Mouse (Mus musculus): ENCODE measurements around the gene Zfp992. TPM values are rescaled to one million over a fixed set of nuclear protein-coding genes. Genes with fewer than 3 reads are reported as not detected.
"Not testable (repeated sequence)": the region's sequence is repeated elsewhere in the genome, so short reads cannot be mapped to it uniquely, and the experiment has no call there.

The Zfp992 gene
- polyA plus RNA-seq, 1 experiment, result 1.0 TPM

- H3K4me2 ChIP-seq (ENCODE audit: low read depth); H3K79me2 ChIP-seq (ENCODE audit: control insufficient read depth, insufficient read depth); H3ac ChIP-seq (ENCODE audit: control insufficient read depth, insufficient read length); H3K4me3 ChIP-seq; H3K27me3 ChIP-seq (ENCODE audit: control insufficient read depth, insufficient read depth, insufficient read length); H3K36me3 ChIP-seq (ENCODE audit: control insufficient read depth, insufficient read depth): not testable (repeated sequence)
Measured at GRCm38 (mm10) chr4:146489196-146489595, 40.4 kb downstream of the Zfp992 start.

- H3K79me2 ChIP-seq (ENCODE audit: control insufficient read depth, insufficient read depth); H3K4me3 ChIP-seq; H3K36me3 ChIP-seq (ENCODE audit: control insufficient read depth, insufficient read depth); H3ac ChIP-seq (ENCODE audit: control insufficient read depth, insufficient read length); H3K4me2 ChIP-seq (ENCODE audit: low read depth); H3K27me3 ChIP-seq (ENCODE audit: control insufficient read depth, insufficient read depth, insufficient read length): not testable (repeated sequence)
Measured at GRCm38 (mm10) chr4:146491993-146492392, 43.2 kb downstream of the Zfp992 start.

DNA sequence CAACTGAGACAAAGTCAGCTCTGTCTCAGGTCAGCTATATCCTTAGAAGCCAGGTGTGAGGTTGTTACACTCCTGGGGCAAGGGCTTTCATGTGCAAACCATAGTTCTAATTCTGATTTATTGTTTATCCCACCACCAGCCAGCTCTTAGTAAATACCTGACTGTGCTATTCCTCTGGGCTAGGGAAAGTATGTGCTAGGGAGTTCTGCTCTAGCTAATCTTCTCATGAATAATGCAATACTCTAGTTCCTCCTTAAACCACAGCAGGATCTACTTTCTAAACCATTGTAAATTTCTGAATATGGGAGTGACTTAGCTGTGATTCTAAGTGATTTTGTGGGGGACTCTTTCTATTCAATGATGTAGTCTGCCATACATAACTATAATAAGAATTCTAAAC, 43.6 kb downstream of the Zfp992 start:
- Histone ChIP-seq H3K4me3 (no peak overlapping the region), H3K36me3 (ENCODE audit: control insufficient read depth, insufficient read depth) (no peaks in the 10 kb centered on the region), H3K27me3 (ENCODE audit: control insufficient read depth, insufficient read depth, insufficient read length) (no peaks in the 10 kb centered on the region), H3K4me2 (ENCODE audit: low read depth) (no peak overlapping the region), H3ac (ENCODE audit: control insufficient read depth, insufficient read length) (no peak overlapping the region), H3K79me2 (ENCODE audit: control insufficient read depth, insufficient read depth) (no peaks in the 10 kb centered on the region)
- TF ChIP-seq MYOG (IDR thresholded peaks at IDR 0.05; ENCODE audit: control insufficient read depth in 1 of 3, insufficient read depth in 1 of 3, insufficient read length in 2 of 3, low read depth in 2 of 3) (no peak), POLR2AphosphoS2 (IDR thresholded peaks at IDR 0.05; ENCODE audit: insufficient read length, low read depth) (no peak), E2F4 (IDR thresholded peaks at IDR 0.05; ENCODE audit: insufficient read depth) (no peak), MYOD1 (IDR thresholded peaks at IDR 0.05; ENCODE audit: control insufficient read depth in 1 of 3, insufficient read length in 2 of 3, low read depth in 2 of 3) (no peak), MAX (IDR thresholded peaks at IDR 0.05; ENCODE audit: low read depth) (no peak), TCF3 (IDR thresholded peaks at IDR 0.05; ENCODE audit: insufficient read length, low read depth) (no peak), REST (IDR thresholded peaks at IDR 0.05; ENCODE audit: insufficient read depth, insufficient read length) (no peak), USF1 (IDR thresholded peaks at IDR 0.05; ENCODE audit: low read depth) (no peak), SRF (IDR thresholded peaks at IDR 0.05; ENCODE audit: control insufficient read depth, insufficient read length, low read depth) (no peak), POLR2A (IDR thresholded peaks at IDR 0.05; ENCODE audit: insufficient read length, low read depth) (no peak), CEBPB (IDR thresholded peaks at IDR 0.05; ENCODE audit: insufficient read depth, poor library complexity, severe bottlenecking) (no peak), TCF12 (IDR thresholded peaks at IDR 0.05; ENCODE audit: insufficient read depth, poor library complexity, severe bottlenecking) (no peak)

- H3K79me2 ChIP-seq (ENCODE audit: control insufficient read depth, insufficient read depth), result no peaks in the 10 kb centered on the region
- H3K36me3 ChIP-seq (ENCODE audit: control insufficient read depth, insufficient read depth), result no peaks in the 10 kb centered on the region
- TF ChIP-seq POLR2A (IDR thresholded peaks at IDR 0.05; ENCODE audit: insufficient read length, low read depth) (no peak), CEBPB (IDR thresholded peaks at IDR 0.05; ENCODE audit: insufficient read depth, poor library complexity, severe bottlenecking) (no peak), POLR2AphosphoS2 (IDR thresholded peaks at IDR 0.05; ENCODE audit: insufficient read length, low read depth) (no peak), SRF (IDR thresholded peaks at IDR 0.05; ENCODE audit: control insufficient read depth, insufficient read length, low read depth) (no peak), REST (IDR thresholded peaks at IDR 0.05; ENCODE audit: insufficient read depth, insufficient read length) (no peak), MYOG (IDR thresholded peaks at IDR 0.05; ENCODE audit: control insufficient read depth in 1 of 3, insufficient read depth in 1 of 3, insufficient read length in 2 of 3, low read depth in 2 of 3) (no peak), MYOD1 (IDR thresholded peaks at IDR 0.05; ENCODE audit: control insufficient read depth in 1 of 3, insufficient read length in 2 of 3, low read depth in 2 of 3) (no peak)
- H3K27me3 ChIP-seq (ENCODE audit: control insufficient read depth, insufficient read depth, insufficient read length), result no peaks in the 10 kb centered on the region
- H3K4me2 ChIP-seq (ENCODE audit: low read depth), result no peak overlapping the region
- H3ac ChIP-seq (ENCODE audit: control insufficient read depth, insufficient read length), result no peak overlapping the region
- no peak overlapping the region for H3K4me3 ChIP-seq
Measured at GRCm38 (mm10) chr4:146492851-146493250, 44.0 kb downstream of the Zfp992 start.

- not testable (repeated sequence) for H3K4me2 ChIP-seq (ENCODE audit: low read depth); H3K27me3 ChIP-seq (ENCODE audit: control insufficient read depth, insufficient read depth, insufficient read length); H3K79me2 ChIP-seq (ENCODE audit: control insufficient read depth, insufficient read depth); H3K36me3 ChIP-seq (ENCODE audit: control insufficient read depth, insufficient read depth); H3ac ChIP-seq (ENCODE audit: control insufficient read depth, insufficient read length); H3K4me3 ChIP-seq
Measured at GRCm38 (mm10) chr4:146493319-146493907, 44.6 kb downstream of the Zfp992 start.

DNA sequence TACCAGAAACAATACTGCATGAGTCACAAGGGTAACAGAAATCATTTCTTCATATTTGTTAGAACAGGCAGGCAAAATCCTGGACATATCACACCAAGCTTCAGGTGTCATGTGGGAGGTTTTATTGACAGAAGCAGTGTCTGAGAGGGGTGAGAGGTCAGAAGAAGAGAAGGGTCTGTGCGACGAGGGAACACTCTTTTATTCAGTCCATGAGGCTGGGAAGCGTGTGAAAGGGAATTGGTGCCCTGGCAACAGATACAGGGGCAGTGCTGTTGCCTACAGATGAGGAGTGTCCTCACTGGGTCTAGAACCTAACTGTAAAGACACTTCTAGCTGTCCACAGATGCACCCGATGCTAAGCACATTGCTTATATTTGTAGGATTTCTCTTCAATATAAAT, 46.2 kb downstream of the Zfp992 start:
- H3K27me3 ChIP-seq (ENCODE audit: control insufficient read depth, insufficient read depth, insufficient read length), result no peaks in the 10 kb centered on the region
- no peak overlapping the region for H3K4me3 ChIP-seq
- H3K4me2 ChIP-seq (ENCODE audit: low read depth), result no peak overlapping the region
- H3K36me3 ChIP-seq (ENCODE audit: control insufficient read depth, insufficient read depth), result no peaks in the 10 kb centered on the region
- H3K79me2 ChIP-seq (ENCODE audit: control insufficient read depth, insufficient read depth), result no peaks in the 10 kb centered on the region
- no peak overlapping the region for H3ac ChIP-seq (ENCODE audit: control insufficient read depth, insufficient read length)
- TF ChIP-seq SRF (IDR thresholded peaks at IDR 0.05; ENCODE audit: control insufficient read depth, insufficient read length, low read depth), result no peak
- no peak for TF ChIP-seq MYOD1 (IDR thresholded peaks at IDR 0.05; ENCODE audit: control insufficient read depth in 1 of 3, insufficient read length in 2 of 3, low read depth in 2 of 3)
- TF ChIP-seq USF1 (IDR thresholded peaks at IDR 0.05; ENCODE audit: low read depth), result no peak
- no peak for TF ChIP-seq E2F4 (IDR thresholded peaks at IDR 0.05; ENCODE audit: insufficient read depth)
- TF ChIP-seq REST (IDR thresholded peaks at IDR 0.05; ENCODE audit: insufficient read depth, insufficient read length), result no peak
- TF ChIP-seq TCF12 (IDR thresholded peaks at IDR 0.05; ENCODE audit: insufficient read depth, poor library complexity, severe bottlenecking), result no peak
- no peak for TF ChIP-seq MYOG (IDR thresholded peaks at IDR 0.05; ENCODE audit: control insufficient read depth in 1 of 3, insufficient read depth in 1 of 3, insufficient read length in 2 of 3, low read depth in 2 of 3)
- no peak for TF ChIP-seq TCF3 (IDR thresholded peaks at IDR 0.05; ENCODE audit: insufficient read length, low read depth)
- no peak for TF ChIP-seq POLR2A (IDR thresholded peaks at IDR 0.05; ENCODE audit: insufficient read length, low read depth)
- no peak for TF ChIP-seq CEBPB (IDR thresholded peaks at IDR 0.05; ENCODE audit: insufficient read depth, poor library complexity, severe bottlenecking)
- TF ChIP-seq POLR2AphosphoS2 (IDR thresholded peaks at IDR 0.05; ENCODE audit: insufficient read length, low read depth), result no peak
- no peak for TF ChIP-seq MAX (IDR thresholded peaks at IDR 0.05; ENCODE audit: low read depth)

DNA sequence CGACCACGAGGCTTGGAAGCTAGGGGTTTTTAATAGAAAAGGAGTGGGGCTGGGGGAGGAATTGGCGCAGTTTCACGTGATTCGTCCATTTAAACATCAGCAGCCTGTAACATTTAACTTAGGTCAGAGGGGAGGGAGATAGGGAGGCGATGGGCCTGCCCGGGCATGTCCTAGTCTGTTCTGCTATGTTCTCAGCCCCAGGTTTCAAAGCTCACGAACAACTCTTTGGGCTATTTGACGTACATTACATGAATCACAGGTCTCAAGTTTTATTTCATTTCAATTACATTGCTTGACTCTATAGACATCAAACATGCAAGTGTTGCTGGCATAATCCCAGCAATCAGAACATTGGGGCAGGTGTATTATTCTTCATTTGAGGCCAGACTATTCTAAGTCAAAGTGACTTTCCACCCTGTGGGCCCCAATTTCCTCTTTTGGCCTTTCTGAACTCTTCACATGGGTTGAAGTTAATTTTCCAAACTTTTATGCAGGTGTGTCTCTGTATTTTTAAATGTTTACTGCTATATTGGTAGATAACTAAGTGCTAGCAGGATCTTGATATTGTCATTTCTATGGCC, 49.0 kb downstream of the Zfp992 start:
- H3K27me3 ChIP-seq (ENCODE audit: control insufficient read depth, insufficient read depth, insufficient read length); H3K36me3 ChIP-seq (ENCODE audit: control insufficient read depth, insufficient read depth); H3K4me3 ChIP-seq; H3ac ChIP-seq (ENCODE audit: control insufficient read depth, insufficient read length); H3K79me2 ChIP-seq (ENCODE audit: control insufficient read depth, insufficient read depth); H3K4me2 ChIP-seq (ENCODE audit: low read depth): not testable (repeated sequence)

- not testable (repeated sequence) for H3K4me3 ChIP-seq; H3K36me3 ChIP-seq (ENCODE audit: control insufficient read depth, insufficient read depth); H3K4me2 ChIP-seq (ENCODE audit: low read depth); H3ac ChIP-seq (ENCODE audit: control insufficient read depth, insufficient read length); H3K79me2 ChIP-seq (ENCODE audit: control insufficient read depth, insufficient read depth); H3K27me3 ChIP-seq (ENCODE audit: control insufficient read depth, insufficient read depth, insufficient read length)
Measured at GRCm38 (mm10) chr4:146501727-146502126, 52.9 kb downstream of the Zfp992 start, which contains the start of gene Zfp981. Gene Zfp981 (plus strand): TSS chr4:146502027.

Measured in myocyte (in vitro differentiated cells).